Mouse (Mus musculus) ES-Bruce4 (cell line): ENCODE data around the gene H2-Oa.

Experiments
- CTCF ChIP-seq: IDR thresholded peaks from one replicate; pipeline ENCODE4 v1.8.1; 2011; ENCODE audit warnings: low read depth, low read length
- EP300 ChIP-seq: IDR thresholded peaks from 2 replicates; pipeline ENCODE4 v1.6.1; 2011; ENCODE audit warnings: low read depth, low read length; ENCODE audit not compliant: insufficient read depth
- POLR2A ChIP-seq: IDR thresholded peaks from one replicate; pipeline ENCODE4 v1.8.1; 2011; ENCODE audit warnings: low read length; ENCODE audit not compliant: insufficient read depth

DNA sequence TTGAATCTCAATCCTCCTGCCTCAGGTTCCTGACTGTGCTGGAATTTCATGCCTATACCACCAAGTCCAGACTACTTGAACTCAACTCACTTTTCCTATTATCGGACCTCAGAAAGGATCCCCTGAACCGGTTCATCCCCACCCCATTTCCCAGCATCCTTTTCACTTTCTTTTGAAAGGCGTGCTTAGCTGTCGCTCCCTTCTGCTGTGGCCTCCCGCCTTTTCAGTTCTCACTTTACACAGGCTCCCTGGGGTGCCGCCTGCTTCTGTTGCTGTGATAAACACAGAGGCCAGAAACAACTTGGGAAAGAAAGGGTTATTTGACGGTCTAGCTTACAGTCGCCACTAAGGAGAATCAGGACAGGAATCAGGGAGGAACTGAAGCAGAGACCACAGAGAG, 9.0 kb upstream of the H2-Oa start:
- no peak for TF ChIP-seq CTCF
- TF ChIP-seq POLR2A, result no peak
- TF ChIP-seq EP300, result no peak
